Mouse (Mus musculus): ENCODE data around the gene Ap1b1.

Gene Ap1b1

DNA sequence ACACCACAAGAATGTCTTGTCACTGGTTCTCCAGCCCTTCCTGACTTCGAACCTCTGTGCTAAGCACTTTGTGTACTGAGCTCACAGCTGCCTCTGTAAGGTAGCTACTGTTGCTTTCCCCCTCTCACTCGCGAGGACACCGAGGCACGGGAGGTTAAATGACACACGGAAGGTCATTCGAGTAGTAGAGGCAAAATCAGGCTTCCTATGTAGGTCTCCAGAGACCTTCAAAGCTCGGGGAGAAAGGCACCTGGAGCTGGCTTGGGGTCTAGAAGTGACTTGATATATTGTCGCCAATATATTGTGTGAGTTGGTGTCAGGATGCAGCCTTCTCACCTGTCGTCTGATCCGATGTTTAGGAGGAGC, 846 bp downstream of the Ap1b1 start:
- no peak for DNase-seq

DNA sequence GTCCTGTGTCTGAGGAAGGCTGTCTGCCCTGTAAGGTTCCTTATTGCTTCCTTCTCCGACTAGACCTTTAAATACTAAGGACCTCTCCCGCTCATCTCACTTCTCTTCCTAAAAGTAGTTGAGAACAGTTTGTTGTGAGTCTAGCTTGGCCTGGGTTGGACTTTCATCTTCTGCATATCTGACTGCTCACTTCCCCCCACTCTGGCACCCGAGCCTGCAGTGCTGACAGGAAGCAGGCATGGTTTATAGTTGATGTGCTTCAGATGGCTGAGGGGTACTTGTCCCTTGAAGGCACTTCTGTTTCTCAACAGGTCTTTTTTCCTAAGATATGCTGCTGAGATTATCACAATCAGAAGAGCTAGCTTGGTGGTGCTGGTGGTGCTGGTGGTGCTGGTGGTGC, 2.6 kb downstream of the Ap1b1 start:
- no peak for DNase-seq

DNA sequence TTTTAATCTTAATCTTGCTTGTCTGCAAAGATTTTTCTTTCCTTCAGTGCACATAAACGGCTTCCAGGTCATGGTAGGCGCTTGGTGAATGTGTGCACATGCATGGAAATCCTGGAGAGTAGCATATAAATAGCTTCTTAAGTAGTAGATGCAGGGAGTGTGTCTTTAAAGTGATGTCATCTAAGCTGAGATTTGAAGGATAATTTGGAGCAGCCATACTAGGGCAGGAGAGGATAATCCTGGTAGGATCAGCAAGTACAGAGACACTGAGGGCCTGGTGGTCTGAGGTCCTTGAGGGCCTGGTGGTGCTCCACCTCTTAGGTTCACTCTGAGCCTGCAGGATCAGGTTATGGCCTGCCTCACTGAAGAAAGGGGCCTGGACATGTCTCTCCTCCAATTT, 5.8 kb downstream of the Ap1b1 start:
- no peak for DNase-seq

DNA sequence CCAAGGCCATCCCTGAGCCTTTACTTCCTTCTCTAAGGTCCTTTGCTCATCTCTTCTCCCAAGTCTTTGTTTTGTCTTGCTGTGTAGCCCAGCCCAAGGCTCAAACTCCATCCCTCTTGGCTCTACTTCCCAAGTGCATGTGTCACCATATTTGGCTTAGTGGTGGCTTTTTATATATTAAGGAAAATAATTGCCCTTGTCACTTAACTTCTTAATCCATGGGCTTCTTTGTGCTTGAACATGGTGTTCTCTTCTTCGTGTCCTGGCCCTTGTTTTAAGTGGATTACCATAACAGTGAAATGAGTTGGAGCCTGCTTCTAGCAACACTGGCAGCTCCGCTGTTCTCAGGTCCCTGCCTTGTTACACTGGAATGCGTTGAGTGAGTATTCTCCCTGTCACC, 9.1 kb downstream of the Ap1b1 start:
- no peak for DNase-seq

DNA sequence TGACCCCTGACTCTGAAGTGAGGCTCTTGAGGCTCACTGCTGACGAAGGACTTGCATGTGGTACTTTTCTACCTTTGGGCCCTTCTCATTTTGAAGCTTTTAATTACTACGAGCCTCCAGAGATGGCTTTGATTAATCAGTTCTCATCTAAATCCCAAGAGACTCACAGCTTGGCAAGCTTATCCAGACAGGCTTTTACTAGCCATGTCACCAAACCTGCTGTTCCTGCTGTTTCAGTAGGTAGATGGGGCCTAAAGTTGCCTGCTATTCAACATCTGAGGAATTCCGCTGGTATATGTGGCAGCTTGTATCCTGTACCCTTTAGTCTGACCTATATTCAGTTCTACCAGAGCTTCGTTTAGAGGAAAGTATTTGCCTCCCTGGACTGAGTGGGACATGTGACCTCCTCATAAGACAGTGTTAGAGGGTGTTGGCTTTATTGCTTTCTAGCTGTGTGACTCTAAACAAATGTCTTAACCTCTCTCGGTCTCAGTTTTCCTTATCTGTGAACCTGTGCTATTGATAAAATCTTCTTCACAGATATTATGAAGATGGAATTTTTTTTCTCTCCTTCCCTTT, 10.1 kb downstream of the Ap1b1 start:
- no peak for DNase-seq

DNA sequence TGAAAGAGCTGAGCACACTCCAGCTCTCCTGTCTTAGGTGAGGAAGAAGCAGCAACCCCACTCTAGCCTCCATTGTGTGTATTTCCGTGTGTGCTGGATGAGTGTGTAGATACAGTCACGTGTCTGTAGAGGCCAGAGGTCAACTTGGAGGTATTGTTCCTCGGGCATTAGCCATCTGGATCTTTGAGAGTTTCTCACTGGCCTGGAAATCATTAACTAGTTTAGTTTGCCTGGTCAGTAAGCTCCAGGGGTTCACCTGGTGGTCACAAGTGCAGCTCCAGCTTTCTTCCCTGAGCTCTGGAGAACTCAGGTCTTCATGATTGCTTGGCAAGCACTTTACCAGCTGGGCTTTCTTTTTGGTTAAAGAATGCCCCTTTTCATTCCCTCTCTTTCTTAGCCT, 11.7 kb downstream of the Ap1b1 start:
- DNase-seq: no peak

DNA sequence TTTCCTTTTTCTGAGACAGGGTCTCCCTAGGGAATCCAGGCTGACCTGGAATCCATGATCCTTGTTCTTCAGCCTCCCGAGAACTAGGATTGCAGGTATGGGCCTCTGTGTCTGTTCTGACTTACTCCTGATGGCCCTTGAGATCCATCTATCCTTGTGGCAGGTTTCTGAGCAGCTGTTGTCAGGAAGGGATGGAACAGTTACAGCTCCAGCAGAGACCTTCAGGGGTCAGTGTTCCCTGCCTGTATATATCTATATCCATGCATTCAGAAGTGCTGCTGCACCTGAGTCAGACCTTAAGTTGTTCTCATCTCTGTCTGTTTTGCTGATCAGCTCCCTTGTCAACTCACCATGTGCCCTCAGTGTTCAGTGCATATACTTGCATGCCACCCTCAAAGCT, 12.1 kb downstream of the Ap1b1 start:
- no peak for DNase-seq

DNA sequence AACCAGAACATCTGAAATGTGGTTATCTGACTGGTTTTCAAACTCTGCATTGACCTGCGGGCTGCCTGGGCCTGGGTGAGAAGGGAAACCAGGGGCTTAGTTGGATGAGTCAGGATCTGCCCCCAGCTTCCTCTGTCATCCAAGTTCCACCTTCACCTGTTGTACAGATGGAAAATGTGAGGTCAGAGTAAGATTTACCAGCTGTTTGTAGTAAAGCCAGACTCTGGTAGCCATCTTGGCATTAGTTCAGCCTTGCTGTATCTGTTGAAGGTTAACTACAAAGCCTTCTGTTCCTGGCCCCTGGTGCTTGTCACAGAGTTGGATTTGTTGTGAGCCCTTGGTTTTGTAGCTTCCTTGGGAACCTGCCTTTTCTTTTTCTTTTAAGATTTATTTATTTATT, 13.6 kb downstream of the Ap1b1 start:
- no peak for DNase-seq

DNA sequence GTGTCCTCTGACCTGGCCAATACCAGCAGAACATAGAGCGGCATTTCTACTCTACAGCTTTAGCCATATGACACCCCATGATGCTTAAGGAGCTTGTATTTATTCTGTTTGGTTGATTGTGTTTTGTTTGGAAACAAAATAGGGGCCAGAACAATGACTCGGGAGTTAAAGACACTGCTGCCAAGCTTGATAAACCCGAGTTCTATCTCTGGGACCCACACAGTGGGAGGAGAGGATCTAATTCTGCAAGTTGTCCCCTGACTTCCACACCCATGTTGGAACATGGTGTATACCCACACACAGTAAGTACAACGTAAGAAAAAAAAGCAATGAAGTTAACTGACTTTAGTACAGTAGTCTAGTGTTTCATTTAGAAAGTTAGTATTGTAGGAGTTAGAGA, 16.2 kb downstream of the Ap1b1 start:
- no peak for DNase-seq

DNA sequence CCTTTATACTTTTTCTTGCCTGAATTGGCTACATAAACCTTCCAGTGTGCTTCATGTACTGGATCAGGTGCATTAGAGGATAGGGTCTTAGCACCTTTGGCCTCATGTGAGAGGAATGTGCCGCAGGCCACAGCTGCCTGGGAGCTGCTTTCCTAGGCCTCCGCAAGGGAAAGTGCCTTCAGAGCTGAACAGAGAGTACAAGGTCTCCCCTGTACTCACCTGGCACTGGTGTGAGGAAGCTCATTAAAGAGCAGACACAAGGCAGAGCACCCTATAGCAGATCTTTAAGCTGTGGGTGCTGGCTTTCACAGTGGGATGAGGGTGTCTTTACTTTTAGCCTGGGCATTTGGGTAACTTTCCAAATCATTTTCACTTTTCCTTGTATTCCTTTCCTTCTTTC, 18.9 kb downstream of the Ap1b1 start:
- no peak for DNase-seq

DNA sequence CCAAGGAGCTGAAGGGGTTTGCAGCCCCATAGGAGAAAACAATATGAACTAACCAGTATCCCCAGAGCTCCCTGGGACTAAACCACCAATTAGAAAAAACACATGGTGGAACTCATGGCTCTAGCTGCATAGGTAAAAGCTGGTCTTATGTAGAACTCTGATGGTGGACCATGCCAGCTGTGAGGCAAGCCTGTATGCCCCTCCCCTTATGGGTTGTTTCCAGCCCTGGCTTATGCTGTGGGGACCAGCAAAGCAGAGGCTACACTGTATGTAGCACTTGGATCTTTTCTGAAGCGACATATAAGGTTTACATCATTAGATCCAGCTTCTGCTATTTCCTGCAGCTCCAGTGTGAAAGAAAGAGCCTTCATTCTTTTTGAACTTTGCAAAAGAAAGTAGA, 20.6 kb downstream of the Ap1b1 start:
- DNase-seq: no peak

DNA sequence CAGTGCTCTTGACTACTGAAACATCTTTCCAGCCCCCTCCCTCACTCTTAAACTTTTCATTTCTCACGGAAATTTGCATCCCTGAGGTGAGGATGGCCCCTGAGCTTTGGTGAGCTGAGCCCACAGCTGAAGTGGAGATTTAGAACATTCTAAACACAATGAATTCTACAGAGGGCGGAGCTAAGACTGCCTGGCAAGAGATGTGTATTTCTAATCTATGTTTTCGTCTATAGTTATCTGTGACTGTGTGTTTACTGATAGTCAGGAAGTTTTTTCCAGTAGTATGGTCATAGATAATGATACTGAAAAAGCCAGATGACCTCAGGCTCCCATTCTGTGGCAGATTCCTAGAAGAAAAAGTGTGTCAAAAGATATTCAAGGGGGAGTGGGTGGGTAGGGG, 22.2 kb downstream of the Ap1b1 start:
- no peak for DNase-seq

DNA sequence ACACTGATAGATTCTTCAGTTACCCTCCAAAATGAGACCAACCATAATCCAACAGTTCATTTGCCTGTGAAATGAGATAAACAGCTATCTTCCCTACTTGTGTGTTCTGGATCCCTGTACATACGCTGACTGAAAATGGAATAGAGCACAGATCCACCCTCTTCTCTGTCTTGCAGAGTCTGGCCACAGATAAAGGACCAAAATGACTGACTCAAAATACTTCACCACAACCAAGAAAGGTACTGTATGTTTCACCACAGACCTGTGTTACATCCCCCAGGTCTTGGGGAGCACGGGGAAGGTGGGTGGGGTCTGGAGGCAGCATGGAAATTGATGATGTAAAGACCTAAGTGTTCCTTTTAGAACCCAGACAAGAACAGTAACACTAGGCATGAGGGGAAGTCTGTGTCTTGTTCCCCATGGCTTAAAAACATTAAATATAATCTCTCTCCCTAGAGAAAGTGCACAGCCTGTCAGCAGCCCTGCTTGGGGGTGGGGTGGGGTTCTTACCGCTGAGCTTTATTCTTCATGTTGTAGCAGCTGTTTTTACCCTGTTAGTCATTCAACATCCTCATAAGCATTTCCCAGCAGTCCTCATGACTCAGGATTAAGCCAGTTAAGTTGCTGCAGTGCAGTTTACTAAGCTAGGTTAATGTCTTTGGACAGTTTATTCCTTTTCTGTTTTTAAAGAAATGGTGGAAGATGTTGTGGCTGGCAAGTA, 22.9 kb downstream of the Ap1b1 start:
- no peak for DNase-seq

DNA sequence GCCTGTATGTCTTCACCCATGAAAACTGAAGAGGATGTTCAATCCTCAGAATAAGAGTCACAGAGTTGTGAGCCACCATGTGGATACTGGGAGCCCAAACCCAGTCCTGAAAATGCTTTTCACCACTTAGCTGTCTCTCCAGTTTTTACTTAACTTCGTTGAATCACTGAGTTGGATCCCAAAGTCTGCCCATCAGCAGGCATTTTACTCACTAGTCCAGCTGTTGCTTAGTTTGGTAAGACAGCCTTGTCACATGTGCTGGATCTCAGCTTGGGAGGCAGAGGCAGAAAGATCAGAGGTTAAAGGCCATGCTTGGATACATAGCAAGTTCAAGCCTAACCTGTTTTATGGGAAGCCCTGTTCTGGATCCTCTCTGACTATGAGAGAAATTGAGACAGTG, 23.6 kb downstream of the Ap1b1 start:
- DNase-seq: no peak

DNA sequence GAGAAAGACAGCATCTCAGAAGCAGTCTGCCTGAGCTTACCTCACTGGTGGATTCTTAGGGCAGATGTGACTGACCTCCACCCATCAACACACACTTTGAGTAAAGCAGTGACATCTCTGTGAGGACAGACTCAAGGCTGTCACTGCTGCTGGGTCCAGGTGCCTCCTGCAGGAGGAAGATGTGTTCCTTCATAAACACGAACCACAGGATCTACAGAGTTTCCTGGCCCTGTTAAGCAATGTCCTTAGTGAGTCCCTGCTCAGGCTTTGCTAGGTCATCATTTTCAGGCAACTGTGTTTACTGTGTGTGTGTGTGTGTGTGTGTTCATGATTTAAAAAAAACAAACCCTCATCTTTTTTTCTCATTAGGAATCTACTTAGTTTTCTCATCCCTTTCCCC, 24.9 kb downstream of the Ap1b1 start:
- no peak for DNase-seq

DNA sequence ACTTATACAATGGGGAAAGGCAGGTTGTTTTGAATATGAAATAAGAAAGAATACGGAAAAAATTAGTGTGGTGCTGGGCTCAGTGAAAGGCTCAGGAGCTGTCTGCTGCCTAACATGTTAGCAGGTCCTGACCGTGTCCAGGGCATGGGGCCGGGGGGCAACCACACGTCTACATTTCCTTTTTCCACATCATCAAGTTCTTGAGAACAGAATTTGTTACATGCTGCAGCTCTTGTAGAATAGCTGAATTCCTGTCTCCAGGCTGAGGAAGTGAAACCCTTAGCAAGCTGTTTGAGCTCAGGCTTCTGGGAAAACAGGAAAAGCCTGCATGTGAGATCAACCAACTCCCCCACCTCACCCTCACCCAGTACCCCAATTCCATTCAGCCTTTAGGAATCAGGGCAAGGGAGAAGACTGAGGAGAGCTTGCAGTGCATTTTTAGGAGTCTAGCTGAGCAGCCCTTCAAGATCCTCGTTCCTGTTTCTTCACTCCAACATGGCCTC, 25.6 kb downstream of the Ap1b1 start:
- DNase-seq: no peak

DNA sequence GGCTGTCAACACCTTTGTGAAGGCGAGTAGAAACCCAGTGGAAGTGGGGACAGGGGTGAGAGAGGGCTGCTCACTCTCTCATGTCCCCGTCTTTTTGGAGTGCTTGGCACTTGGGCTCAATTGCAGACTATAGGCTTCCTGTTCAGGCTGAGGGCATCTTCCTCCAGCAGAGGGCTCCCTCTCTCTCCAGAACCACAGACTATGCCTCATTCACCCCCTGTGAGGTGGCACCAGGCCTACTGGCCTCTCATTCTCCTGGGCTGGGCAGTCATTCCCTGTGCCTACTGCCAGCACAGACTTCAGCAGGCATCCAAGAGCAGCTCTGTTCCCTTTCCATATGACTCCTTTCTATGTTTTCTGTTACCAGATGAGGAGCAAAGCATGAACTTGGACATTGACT, 29.1 kb downstream of the Ap1b1 start:
- DNase-seq: peak; percentile 97

DNA sequence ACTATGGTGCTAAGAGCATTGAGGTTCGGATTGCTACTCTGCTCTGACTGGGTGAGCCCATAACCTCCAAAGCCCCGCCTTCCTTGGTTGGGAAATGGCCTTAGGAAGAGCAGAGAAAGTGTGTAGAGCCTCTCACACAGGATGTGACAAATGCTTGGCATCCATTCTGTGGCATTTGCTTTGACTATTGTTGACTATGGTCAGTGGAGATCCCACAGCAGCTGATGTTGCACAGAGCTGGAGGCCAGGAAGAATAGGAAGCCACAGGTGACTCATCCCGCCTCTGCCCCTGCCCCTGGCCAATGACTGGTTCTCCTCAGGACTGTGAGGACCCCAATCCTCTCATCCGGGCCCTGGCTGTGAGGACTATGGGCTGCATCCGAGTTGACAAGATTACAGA, 29.7 kb downstream of the Ap1b1 start:
- DNase-seq: no peak

DNA sequence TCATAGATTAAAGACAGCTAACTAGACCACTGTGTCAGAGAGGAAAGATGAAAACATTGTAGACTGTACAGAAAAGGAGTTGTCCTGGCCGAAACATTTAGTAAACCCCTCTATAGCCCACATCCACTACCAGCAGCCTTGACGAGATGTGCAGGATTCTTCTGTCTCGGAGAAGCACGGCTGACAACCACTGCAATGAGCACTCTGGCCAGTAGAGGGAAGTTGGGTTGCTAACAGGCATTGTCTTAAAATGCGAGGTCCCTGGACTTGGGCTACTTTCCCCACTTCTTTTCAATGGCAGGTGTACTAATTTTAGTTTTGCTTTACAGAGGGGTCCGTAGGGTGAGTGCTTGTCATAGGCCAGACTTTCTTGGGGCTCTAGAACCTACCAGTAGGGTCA, 30.9 kb downstream of the Ap1b1 start:
- DNase-seq: no peak

DNA sequence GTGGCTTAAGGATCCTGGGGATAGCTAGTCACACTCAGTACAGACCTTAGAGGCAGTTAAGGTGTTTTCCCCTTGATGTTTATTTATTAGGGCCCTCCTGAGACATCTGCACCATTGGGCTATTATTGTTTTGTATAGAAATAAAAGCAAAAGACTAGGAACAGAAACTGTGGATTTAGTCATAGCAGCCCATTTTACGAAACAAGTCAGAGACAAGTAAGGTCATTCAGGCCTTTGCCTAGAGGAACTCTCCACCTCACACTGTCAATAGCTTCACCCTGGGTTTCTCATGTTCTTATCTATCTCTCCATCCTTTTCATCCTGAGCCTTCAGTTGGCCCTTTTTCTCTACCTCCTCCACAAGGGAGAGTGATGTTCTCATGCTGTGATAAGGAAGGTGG, 38.5 kb downstream of the Ap1b1 start:
- DNase-seq: no peak

DNA sequence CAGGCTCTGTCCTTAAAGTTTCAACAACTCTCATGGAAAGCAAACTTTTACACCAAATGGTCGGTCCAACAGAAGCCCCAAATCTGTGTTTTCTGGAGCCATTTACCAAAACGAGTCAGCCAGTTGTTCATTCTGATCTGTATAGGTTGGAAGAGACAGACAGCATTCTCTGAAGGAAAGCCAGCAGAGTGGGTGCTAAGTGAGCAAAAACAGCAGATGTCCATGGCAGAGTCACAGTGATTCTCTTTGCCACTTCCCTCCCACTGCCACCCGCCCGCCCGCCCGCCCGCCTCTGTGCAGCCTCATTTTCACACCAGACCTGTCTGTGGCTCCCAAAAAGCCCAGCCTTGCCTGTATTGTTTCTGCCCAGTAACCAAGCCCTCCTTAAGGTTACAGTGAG, 41.6 kb downstream of the Ap1b1 start:
- DNase-seq: no peak

DNA sequence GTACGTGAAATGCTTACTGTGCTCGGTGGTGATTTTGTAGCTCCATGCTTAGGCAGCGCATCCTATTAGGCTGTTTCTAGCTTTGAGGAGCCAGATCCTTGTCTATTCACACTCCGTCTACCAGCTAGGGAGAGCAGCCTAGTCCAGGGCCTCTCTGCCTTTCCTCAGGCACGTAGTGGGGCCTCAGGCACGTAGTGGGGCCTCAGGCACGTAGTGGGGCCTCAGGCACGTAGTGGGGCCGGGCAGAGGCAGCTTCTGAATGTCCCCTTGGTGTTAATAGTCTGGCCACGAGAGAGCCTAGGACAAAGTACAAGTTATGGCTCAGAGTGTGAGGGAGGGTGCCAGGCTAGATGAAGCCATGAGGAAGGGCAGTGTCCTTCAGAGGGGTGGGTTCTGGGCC, 46.1 kb downstream of the Ap1b1 start:
- no peak for DNase-seq

DNA sequence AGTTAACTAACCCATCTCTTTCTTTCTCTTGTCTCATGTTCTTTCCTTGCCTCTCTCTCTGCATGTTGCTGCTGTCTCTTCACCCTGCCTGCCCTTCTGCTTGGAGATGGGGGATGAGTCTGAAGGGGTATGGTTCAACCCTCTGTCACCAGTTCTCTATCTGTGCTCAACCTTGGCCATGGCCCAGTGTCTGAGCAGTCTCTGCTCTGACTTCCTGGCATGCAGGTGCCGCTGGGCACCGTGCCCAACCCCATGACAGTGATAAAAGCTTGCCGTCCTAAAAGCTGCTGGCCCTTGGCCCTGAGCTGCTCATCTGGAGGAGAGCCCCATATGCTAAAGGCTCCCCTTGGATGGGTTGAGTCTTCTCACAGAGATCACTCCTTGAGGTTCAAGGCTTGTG, 46.5 kb downstream of the Ap1b1 start:
- peak; percentile 78 for DNase-seq

DNA sequence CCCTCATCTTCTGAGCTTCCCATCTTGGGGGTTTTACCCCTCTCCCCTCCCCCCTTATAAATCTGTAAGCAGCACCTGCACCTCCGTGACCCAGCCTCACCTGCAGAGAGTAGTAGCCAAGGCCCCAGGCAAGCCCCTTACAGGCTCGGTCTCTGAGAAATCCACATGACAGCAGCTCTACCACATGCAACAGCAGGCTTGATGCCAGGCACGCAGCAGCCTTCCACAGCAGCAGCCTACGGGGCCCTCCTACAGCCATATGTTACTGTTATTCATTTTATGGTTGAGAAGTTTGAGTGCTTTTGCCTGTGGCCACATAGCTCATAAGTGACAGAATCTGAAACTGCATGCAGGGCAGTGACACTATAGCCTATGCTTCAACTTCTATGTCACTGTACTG, 48.8 kb downstream of the Ap1b1 start:
- no peak for DNase-seq

DNA sequence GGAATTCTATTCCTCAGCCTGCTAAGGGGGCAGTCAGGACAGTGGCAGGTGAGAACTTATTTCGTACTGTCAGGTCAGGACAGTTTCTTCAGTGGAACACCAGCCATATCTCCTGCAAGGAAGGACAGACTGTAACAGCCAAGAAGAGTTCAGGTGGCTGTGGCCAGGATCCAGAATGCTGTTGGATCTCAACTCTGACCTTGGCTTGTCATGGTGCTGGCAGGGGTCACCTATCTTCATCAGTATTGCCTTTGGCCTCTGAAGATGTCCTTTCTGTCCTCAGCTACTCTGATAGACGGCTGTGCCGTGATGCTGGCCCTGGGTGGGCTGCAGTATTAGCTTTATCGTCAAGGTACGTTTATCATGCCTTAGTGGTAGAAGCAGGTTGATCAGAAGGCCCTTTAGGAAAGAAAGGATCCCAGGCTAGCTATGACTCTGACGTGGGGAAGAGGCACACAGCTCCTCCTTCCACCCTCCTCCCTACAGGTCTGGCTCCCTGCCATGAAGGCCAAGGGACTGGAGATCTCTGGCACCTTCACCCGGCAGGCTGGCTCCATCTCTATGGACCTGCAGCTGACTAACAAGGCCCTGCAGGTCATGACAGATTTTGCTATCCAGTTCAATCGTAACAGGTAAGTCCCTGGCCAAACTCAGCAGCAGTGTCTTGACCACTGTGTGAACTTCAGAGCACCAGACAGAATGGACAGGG, 50.7 kb downstream of the Ap1b1 start:
- DNase-seq: peak; percentile 83
